Mouse (Mus musculus) urinary bladder, postnatal 10 days (tissue): ENCODE measurements around the gene Dtx3l.
A peak's percentile ranks its signal among the peaks of the same experiment; 100 is the strongest.
"Not testable (repeated sequence)": the region's sequence is repeated elsewhere in the genome, so short reads cannot be mapped to it uniquely, and the experiment has no call there.

ENCODE experiments used
- DNase-seq: peaks from one replicate; pipeline ENCODE4 v3.0.0; 2022; ENCODE audit warnings: low spot score

Gene Dtx3l

DNA sequence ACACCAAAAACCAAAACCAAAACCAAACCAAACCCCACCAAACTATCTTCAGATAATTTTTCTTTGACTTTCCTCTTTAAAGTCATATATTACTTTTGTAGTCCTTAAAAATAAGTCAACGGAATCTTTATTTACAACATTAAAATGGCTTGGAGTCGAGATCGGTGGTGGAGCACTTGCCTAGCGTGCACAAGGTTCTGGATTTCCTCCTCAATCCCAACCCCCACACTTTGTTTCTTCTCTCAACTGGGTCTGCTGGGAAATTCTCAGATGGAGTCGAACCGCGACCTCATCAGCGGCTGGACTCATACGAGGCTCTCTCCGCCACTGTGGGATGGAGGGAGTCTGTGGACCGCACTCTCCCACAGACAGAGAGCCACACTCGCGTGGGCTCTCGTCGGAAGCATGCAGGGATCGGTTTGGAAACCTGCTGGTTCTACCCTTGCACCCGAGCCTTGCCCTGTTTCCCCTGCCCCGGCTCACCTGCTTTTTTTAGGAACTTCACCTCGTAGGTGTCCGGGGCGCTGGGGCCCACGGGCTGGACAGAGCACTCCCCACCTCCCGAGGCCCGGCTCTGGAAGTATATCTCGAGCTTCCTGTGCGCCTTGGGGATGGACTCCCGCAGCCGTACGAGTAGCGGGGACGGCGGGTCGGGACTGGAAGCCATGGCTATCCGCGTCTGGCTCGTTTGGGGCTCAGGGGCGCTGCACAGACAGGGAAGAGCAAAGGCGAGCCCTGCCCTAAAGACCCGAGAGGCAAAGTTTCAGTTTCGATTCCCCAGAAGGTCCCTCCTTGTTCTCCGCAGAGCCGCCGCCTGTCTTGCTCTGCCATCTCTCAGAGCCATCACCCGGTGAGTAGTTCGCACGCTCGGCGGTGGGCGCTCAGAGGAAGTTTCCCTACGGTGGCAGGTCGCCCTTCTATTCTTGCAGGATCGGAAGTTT, at the start of gene Dtx3l, which contains the start of gene Parp9:
TSS of gene Dtx3l (minus strand) at position 941 of the 941 bp plus-strand sequence.
TSS of gene Parp9 (plus strand) at position 260 of the 941 bp plus-strand sequence.
- DNase-seq = no peak

DNA sequence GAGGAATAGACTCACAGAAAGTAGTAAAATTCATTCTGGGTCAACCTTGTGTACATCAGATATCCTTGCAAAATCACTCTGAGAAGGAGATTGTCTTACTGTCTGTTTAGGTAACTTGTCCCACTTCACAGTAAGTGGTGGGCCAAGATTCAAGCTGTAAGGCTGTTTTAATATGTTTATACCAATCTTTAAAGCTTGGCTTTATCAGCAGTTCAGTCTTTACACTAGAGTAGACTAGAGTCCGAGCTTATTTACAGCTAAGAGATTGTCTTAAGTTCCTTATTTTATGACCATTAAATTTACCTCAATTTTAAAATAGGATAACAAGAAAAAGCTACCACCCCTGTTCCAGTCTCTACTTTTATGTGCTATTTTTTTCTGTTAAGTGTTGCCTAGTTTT, 49.0 kb upstream of the Dtx3l start:
- no peak for DNase-seq

DNA sequence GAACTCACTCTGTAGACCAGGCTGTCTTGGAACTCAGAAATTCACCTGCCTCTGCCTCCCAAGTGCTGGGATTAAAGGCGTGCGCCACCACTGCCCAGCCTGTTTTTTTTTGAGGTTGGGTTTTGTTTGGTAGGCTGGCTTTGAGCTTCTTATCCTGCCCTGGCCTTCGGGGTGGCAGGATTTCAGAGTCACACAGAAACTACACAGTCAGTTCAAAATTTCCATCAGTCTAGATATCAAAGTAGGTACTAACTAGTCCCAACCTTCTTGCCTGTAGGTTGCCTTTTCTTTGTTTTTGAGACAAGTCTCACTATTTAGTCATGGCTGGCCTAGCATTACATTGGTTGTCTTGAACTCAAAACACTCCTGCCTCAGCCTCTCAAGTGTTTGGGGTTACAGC, 45.5 kb upstream of the Dtx3l start:
- no peak for DNase-seq

DNA sequence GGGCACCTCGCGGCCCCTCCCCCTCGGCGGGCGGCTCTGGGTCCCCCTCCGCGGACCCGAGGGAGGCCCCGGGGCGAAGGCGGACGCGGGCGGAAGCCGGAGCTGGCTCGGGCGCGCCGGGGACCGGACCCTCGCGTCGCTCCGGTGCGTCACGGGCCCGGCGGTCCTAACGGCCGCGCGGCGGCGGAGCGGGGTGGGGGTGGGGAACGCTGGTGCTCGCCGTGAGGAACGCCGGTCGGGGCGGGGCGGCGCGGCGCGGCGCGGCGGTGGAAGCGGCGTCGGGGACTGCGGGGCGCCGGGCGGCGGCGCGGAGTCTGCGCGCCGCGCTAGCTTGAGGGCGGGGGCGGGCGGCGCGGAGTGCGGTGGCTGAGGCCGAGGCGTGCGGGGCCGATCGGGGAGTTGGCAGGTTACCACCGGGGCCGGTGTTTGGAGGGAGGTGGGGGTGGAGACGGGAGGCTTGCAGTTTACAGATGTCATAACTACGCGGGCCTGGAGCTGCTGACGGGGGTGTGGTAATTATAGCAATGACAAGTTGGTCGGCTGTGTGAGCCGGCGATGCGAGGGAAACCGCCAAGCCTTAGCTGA, 44.7 kb upstream of the Dtx3l start:
- peak; percentile 22 for DNase-seq

DNA sequence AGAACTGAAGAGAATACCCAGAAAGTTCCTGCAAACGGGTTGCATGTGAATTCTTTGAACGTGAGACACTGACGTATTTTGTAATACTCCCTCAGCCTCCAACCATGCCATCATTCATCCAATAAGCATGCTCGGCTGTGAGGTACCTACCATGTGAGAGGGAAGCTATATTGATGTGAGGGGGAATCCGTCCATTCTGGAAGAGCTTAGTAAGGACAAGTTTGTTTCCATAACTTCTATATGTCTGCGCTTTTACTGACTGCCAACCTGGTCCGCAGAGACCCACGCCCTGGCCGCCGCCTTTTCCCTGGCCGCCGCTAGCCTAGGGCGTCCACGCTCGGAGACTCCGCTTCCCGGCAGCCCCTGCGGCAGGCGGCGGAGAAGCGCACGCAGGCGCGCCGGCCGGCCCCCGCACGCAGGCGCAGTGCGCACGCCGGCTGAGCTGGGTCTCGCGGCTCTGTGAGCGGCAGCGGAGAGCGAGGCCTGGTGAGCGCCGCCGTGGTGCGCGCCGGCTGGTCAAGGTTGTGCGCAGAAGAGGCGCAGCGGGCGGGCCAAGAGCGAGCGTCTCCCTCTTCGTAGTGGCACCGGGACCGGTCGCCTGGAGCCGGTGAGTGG, 44.1 kb upstream of the Dtx3l start:
- peak; percentile 63 for DNase-seq

DNA sequence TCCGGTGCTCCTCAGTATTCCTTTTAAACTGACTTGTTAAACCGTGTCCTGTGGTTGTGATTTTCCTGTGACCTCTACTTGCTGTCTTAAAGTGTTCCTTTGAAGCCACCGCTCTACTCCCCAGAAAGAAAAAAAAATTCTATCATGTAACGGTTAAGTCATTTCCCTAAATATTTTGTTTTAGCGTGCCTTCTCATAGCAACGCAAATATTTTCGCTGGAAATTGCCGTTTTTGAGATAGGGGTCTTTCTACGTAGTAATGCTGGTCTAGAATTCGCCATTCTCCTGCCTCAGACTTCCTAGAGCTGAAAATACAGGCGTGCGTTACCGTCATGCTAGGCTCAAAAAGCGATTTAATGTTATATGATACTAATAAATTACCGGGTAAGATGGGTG, 43.6 kb upstream of the Dtx3l start:
- DNase-seq = no peak

DNA sequence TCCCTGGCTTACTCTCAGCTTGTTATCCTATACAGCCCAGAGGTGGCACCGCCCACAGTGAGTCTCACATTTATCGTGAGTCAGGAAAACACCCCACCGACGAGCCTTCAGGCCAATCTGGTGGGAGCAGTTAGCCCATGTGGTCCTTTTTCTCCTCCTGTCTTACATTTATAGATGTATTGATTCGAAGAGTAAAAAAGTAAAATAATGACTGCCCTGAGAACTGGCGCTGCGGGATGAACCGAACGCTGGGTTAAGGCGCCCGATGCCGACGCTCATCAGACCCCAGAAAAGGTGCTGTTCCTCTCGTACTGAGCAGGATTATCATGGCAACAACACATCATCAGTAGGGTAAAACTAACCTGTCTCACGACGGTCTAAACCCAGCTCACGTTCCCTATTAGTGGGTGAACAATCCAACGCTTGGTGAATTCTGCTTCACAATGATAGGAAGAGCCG, 42.4 kb upstream of the Dtx3l start:
- peak; percentile 100 for DNase-seq

DNA sequence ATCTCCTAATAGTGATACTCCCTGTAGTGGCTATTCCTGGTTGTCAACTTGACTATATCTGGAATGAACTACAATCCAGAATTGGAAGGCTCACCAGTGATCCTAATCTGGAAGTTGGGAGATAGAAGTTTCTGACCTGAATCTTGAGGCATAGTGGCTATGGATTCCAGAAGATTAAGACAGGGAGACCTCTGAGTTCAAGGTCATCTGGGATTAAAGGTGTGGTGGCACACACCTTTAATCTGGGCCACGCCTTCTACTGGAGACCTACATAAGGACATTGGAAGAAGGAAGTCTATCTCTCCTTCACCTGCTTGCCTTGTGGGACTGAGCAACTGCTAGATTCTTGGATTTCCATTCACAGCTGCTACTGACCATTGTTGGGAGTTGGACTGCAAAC, 39.5 kb upstream of the Dtx3l start, which contains the start of gene Kpna1:
TSS of gene Kpna1 (plus strand) at position 301 of the 400 bp plus-strand sequence.
- DNase-seq = not testable (repeated sequence)

DNA sequence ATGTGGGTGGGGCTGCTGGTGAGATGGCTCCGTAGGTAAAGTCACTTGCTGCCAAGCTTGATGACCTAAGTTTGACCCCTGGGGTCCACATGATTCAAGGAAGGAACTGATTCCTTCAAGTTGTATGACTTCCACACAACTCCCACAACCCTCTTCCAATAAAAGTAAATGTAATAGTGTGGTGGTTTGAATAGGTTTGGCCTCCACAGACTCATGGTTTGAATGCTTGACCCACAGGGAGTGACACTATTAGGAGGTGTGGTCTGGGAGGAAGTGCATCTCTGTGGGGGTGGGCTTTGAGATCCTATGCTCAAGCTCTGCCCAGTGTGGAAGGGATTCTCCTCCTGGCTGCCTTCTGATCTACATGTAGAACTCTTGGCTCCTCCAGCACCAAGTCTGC, 35.1 kb upstream of the Dtx3l start:
- no peak for DNase-seq

DNA sequence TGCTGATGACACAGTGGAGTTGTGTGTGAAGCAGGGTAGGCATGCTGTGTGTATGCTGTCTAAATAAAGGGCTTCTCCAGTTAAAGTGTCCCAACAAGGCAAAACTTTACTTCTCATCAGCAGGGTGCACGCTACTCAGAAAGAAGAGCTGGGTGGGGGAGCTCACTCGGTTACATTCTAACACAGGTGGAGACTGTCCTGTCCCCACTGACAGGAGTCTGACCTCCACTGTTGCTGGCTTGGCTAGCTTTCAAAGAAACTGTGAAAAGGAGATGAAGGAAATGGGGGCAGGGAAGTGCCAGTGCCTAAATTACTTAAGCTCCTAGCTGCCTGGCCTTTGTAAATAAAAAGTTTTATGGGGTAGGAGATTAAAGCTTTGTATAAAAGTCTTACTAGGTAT, 29.2 kb upstream of the Dtx3l start:
- no peak for DNase-seq

DNA sequence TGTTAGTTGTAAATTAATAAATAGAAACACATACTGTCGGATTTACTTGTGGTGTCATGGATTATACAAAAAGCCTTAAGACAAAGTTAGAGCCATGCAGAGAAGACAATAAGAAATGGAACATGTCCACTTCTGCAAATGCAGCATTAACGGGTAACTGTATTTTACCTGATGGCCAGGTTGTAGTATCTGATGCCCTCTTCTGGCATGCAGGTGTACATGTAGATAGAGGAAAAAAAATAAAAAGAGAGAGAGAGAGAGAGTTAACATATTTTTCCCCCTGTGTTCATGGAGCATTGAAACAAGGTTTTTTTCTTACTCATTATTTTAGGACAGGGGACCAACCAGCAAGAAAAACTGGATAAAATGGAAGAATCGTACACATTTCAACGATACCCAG, 28.4 kb upstream of the Dtx3l start:
- no peak for DNase-seq

DNA sequence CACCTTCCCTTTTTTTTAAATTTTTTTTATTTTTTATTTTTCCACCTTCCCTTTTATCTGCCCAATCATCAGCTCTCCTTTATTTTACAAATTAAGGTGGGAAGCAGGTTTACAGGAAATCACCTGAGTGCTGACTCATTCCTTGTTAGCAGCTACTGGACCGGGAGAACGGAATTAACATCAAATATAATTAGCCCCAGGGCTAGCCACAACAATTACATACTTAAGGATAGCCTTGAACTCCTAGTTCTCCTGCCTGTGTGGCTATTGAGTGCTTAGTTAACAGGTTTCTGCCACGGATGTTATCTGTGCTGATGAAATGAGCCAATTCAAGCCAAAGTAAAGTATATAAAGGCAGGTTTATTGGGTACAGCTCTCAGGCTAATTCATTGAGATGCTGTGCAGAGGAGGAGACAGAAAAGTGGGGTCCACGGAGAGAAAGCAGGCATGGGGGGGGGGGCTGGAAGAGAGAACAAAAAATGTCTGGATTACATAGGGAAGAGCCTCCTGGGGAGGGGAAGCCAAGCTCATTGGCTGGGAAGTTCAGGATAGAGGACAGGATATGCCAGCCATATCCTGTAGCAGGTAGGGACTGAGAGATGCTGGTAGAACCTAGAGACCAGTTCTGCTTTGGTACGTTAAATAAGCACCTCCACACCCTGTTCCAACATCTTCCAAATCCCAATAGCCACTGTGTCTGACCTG, 27.6 kb upstream of the Dtx3l start:
- DNase-seq = no peak

DNA sequence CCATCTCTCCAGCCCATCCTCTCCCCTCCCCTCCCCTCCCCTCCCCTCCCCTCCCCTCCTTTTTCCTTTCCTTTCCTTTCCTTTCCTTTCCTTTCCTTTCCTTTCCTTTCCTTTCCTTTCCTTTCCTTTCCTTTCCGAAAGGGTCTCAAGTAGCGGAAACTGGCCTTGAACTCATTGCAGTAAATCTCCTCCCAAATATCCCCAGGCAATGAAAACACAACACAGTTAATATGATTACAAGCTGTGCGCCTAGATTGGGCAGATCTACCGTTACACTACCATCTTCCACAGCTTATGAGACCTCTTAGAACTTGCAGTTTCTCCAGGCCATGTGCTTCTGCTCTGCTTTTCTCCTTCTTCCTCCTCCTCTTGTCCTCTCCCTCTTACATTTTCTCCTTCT, 27.0 kb upstream of the Dtx3l start:
- not testable (repeated sequence) for DNase-seq

DNA sequence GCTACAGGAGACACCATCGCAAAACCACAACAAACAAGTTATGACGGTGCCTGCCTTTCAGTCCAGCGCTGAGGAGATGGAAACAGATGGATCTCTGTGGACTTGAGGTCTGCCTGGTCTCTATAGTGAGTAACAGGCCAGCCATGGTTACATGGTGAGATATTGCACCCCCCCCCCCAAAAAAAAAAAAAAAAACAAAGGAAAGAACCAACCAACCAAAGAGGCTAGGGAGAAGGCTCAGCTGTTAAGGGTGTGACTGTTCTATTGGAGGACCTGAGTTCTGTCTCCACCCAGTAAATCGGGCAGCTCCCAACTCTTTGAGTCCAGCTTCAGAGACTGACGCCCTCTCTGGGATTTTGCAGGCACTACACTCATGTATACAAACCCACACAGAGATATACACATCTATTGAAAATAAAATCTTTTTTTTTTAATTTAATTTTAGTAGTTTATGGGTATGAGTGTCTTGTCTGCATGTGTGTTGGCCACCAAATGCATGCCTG, 13.7 kb upstream of the Dtx3l start:
- DNase-seq = no peak

DNA sequence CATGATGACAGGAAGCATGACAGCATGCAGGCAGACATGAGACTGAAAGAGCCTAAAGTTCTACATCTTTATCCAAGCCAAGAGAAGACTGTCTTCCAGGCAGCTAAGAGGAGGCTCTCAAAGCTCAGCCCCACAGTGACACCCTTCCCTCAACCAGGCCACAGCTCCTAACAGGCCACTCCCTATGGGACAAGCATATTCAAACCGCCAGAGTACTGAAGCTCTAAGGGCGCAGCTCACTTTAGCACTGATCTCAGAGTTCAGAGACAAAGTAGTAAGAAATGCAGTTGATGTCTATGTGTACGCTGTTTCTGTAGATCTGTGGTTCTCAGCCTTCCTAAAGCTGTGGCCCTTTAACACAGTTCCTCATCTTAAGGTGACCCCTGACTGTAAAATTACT, 12.3 kb upstream of the Dtx3l start:
- DNase-seq = no peak

DNA sequence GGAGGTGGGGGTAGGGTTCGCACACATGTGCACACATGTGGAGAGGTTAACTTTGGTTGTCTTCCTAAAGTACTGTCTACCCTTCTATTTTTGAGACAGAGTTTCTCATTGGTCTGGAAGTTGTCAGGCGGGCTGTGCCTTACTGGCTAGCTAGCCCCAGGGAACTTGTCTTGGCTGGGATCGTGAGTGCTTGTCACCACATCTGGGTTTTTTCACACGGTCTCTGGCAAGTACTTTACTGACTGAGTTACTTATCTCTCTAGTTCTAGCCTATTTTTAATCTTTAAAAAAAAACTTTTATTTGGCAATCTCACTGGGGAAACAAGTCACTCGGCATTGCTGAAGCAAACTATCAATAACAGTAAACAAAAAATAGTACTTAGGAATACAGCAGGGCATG, 10.3 kb upstream of the Dtx3l start:
- DNase-seq = no peak

DNA sequence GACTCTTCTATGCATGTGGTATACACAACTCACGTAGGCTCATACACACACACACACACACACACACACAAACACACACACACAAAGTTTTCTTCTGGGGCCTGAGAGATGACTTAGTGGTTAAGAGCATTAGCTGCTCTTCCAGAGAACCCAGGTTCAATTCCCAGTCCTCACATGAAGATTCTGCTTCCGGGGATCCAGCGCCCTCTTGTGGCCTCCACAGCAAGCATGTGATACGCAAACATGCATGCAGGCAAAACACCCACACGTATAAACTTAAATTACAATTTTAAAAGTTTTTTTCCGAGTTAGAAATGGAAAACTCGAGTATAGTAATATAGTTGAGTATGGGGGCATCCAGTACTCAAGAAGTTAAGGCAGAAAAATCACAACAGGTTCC, 2.4 kb upstream of the Dtx3l start:
- no peak for DNase-seq

DNA sequence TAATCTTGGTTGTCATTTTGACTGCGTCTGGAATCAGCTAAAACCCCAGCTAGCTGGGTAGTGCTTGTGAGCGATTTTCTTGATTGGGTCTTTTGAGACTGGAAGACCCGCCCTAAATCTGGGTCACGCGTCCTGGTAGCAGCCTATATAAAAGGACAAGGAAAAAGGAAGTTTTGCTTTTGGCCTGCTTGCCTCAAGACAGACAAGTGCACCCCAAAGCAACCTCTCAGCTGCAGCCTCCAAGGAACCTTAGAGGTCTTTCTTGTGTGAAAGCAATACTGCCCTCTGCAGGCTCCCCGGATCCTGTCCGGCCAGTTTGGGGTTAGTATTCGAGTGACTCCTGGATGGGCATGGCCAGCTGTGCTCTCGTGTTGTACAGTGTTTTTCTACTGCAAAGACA, 739 bp upstream of the Dtx3l start:
- peak; percentile 46 for DNase-seq

DNA sequence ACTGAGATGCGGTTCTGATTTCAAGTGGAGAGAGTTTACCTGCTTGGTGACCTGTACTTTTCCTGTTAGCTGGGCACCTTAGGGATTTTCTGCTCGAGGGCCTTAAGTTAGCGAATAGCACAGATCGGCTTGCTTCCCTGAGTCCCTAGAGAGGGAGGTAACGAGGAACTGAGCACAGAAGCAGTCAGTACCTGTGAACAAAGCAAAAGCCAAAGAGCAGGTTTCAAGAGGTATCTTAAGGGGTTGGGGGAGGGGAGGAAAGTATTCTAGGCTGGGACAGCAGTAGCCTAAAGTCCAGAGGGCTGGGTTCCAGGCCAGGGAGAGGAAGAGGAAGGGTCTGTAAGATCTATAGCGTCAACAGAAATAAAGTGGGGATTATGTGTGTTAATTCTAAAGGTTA, 310 bp upstream of the Dtx3l start:
- DNase-seq = no peak

DNA sequence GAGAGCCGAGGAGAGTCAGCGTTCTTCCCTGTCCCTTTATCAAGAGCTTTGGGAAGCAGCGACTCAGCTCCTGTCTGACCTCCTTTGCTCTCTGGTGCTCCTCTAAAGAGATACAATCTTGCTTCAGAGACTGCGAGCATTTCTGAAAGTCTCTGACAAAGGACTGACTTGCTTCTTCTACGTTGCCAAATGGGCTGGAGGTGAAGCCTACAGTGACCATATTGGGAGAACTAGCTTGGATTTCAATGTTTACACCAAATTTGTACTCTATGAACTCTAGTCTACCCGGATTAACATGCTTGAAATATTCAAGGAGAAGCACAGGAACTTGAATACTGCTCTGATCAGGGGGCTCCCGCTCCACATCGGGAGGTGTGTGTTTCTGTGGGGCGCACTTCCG, 5.8 kb downstream of the Dtx3l start:
- no peak for DNase-seq

DNA sequence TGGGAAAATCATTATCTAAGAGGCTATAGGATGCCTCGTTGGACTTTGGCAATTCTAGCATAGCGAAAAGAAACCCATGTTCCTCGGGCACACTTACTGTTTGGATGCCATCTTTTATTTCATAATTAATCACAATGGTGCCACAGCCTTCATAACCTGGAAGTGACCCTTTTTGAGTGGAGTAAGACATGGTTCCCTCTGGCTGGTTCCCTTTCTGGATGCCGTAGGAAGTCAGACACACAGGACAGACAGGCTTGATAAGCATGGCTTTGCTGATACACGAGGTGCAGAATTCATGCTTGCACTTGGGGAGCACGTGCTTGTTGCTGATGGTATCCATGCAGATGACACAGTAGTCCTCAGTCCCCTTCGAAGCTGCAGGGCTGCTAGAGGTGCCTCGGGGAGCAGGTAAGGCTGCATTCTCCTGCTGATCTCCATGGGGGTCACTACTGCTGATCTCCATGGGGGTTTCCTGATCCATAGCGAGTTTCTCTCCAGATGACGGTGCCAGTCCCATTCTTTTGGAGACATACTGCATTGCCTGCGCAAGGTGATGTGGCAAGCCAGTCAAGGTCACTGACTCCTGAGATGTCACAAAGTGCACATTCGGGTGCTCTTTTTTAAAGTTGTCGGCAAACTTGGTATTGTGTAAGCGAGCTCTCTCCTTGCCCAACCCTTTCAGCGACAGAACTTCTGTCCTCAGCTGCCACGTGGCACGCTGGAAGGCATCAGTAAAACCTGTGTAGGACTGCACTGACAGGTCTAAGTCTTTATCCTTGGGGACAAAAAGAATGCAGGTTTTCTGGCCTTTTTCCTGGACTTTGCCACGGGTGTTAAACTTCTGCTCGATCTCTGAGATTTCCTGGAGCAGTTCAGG, 6.5 kb downstream of the Dtx3l start:
- no peak for DNase-seq
